Comparison of ENCODE assay signal across 35 mouse cellular contexts in the genomic region with DNA sequence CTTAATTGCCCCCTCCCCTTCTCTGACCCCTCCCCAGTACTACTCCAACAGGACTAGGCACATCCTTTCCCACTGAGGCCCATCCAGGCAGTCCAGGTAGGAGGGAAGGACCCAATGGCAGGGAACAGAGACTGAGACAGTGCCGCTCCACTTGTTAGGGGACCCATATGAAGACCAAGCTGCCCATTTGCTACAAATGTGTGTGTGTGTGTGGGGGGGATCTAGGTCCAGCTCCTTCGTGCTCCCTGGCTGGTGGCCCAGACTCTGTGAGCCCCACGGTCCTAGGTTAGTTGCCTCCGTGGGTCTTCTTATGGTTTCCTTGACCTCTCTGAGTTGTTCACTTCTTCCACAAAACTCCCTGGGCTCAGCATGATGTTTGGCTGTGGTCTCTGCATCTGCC. TPM values are rescaled to one million over a fixed set of nuclear protein-coding genes. Genes with fewer than 3 reads are reported as not detected.
"Had no signal": no experiment of that assay in that cellular context is flagged by ENCODE, and none has a peak within 500 bp of the region (broad histone marks: within the 10 kb centered on the region; RNA-seq: fewer than 3 reads in every experiment).

No protein-coding gene starts in this region.

- H3K9me3 ChIP-seq: embryonic facial prominence, embryonic 10.5 days; embryonic facial prominence, embryonic 12.5 days; embryonic facial prominence, embryonic 13.5 days; embryonic facial prominence, embryonic 15.5 days; forebrain, embryonic 10.5 days; forebrain, embryonic 12.5 days; forebrain, embryonic 13.5 days; forebrain, embryonic 15.5 days had no signal

- H3K4me3 ChIP-seq: embryonic facial prominence, embryonic 10.5 days; embryonic facial prominence, embryonic 12.5 days; embryonic facial prominence, embryonic 13.5 days; embryonic facial prominence, embryonic 15.5 days; erythroblast, embryonic 14.5 days; forebrain, embryonic 10.5 days; forebrain, embryonic 12.5 days; forebrain, embryonic 13.5 days; forebrain, embryonic 15.5 days; gastrocnemius, adult 2 months had no signal

- ATAC-seq: forebrain, embryonic 13.5 days; forebrain, embryonic 14.5 days; forebrain, embryonic 15.5 days; forebrain, embryonic 16.5 days; forebrain, postnatal 0 days had no signal

- H3K36me3 ChIP-seq: embryonic facial prominence, embryonic 10.5 days; embryonic facial prominence, embryonic 12.5 days; embryonic facial prominence, embryonic 13.5 days; embryonic facial prominence, embryonic 15.5 days; forebrain, embryonic 10.5 days; forebrain, embryonic 12.5 days; forebrain, embryonic 15.5 days had no signal

- DNase-seq: cerebellum, adult 2 months; cerebellum, adult 8-10 months; cerebellum, adult 9-10 months; cerebellum, adult 9-11 months; cerebellum, postnatal 10 days; cerebellum, postnatal 14 days; cerebellum, postnatal 25 days; cerebellum, postnatal 36 days; embryo, embryonic 11 days; forebrain, postnatal 0 days; gastrocnemius, adult 2 months; gastrocnemius, postnatal 10 days; gastrocnemius, postnatal 14 days; gastrocnemius, postnatal 25 days; gastrocnemius, postnatal 36 days; heart, adult 11 months; heart, adult 18-20 months had no signal

- H3K27ac ChIP-seq: embryonic facial prominence, embryonic 10.5 days; embryonic facial prominence, embryonic 12.5 days; embryonic facial prominence, embryonic 13.5 days; embryonic facial prominence, embryonic 15.5 days; forebrain, embryonic 10.5 days; forebrain, embryonic 12.5 days; forebrain, embryonic 13.5 days; forebrain, embryonic 15.5 days; gastrocnemius, adult 2 months had no signal

- H3K4me2 ChIP-seq: embryonic facial prominence, embryonic 12.5 days; embryonic facial prominence, embryonic 13.5 days; embryonic facial prominence, embryonic 15.5 days; forebrain, embryonic 12.5 days; forebrain, embryonic 13.5 days; forebrain, embryonic 15.5 days had no signal

- H3K9ac ChIP-seq: embryonic facial prominence, embryonic 12.5 days; embryonic facial prominence, embryonic 13.5 days; embryonic facial prominence, embryonic 15.5 days; forebrain, embryonic 12.5 days; forebrain, embryonic 13.5 days; forebrain, embryonic 15.5 days; forebrain, postnatal 0 days had no signal

- H3K4me1 ChIP-seq: embryonic facial prominence, embryonic 10.5 days; embryonic facial prominence, embryonic 12.5 days; embryonic facial prominence, embryonic 13.5 days; embryonic facial prominence, embryonic 15.5 days; forebrain, embryonic 12.5 days; forebrain, embryonic 13.5 days; forebrain, embryonic 15.5 days had no signal

RNA-seq across cellular contexts. Expression of a gene that starts 5.4 kb away (rescaled TPM):
- total RNA-seq: common myeloid progenitor, adult 5-6 weeks; forebrain, postnatal 0 days; gastrocnemius, adult 2 months; gastrocnemius, adult 8-10 months; gastrocnemius, postnatal 10 days; gastrocnemius, postnatal 14 days; gastrocnemius, postnatal 25 days; gastrocnemius, postnatal 36 days; gastrocnemius, postnatal 4 days; granulocyte monocyte progenitor cell, adult 5-6 weeks had no signal
- polyA plus RNA-seq: cerebellum, adult 2 months; cortical plate, adult 2 months; embryonic facial prominence, embryonic 10.5 days; erythroblast, embryonic 14.5 days; forebrain, embryonic 12.5 days; forebrain, embryonic 13.5 days; forebrain, embryonic 14.5 days; forebrain, embryonic 15.5 days; forebrain, embryonic 16.5 days; frontal cortex, adult 2 months had no signal

RNA-seq across cellular contexts. Expression of a gene that starts 21.8 kb away (rescaled TPM):
- total RNA-seq: common myeloid progenitor, adult 5-6 weeks; forebrain, postnatal 0 days; granulocyte monocyte progenitor cell, adult 5-6 weeks had no signal
- polyA plus RNA-seq: erythroblast, embryonic 14.5 days; forebrain, embryonic 11.5 days; forebrain, embryonic 13.5 days; forebrain, embryonic 14.5 days; forebrain, embryonic 15.5 days; forebrain, embryonic 16.5 days had no signal
